Mouse (Mus musculus): ENCODE measurements around the gene Calcrl.

DNA sequence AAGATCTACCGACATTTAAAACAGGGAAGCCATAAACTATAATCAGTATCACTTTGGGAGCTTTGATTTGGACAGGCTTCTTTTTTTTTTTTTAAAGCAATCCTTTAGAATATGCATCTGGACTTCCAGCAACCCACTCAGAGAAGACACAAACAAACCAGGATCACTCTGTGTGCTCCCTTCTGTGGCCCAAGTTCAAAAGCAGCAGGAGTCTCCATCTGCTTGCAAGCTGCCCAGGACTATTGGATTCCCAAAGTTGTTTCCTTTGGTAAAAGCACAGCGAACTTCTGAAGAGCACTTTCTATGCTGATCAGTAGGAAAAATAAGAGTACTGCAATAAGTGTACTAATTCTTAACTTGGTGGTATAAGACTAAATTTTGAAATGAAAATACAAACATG is 130.6 kb downstream of the Calcrl start:
- TF ChIP-seq CTCF (IDR thresholded peaks at IDR 0.05; ENCODE audit: low read depth, low read length) (no peak), EP300 (IDR thresholded peaks at IDR 0.05; ENCODE audit: insufficient read depth, low read depth, low read length) (no peak), POLR2A (IDR thresholded peaks at IDR 0.05; ENCODE audit: insufficient read depth, low read length) (no peak)

Measured in ES-Bruce4 (cell line).